Comparison of ENCODE assay signal across 9 mouse cellular contexts in the genomic region with DNA sequence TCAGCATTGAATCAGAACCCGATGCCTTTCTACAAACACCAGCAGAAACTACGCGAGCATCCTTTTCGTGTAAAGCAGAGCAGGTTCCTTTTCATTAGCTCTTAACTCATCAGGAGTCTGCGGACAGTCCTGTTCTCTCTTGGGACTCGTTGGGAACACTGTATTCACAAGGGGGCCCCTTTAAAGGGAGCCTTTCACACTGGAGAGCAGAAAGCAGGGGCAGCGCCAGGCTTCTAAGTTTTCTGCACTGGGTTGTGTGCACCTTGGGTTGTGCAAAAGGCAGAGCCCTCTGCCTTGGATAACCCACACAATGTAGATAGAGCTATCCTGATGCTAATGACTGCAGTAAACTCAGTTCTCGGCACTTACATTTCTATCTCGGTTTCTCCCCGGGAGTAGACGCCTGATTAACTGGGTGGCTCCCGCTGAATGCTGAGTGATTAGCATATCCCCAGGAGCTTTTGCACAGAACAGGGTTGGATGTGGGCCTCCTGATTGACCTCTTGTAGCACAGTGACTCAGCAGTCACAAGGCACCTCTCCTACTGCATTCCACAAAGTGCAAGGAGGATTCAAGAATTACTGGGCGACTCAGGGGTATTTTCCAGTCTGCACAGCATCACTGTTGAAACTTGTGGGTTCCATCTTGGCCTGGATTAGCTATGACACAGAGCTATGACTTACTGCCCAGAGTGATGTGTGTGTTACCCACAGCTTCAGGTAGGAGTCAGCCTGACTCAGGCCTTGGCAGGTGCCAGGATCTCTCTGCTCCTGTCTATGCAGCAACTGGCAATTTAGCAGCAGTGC.
DNase-seq lines count a peak whose midpoint lies in the region; ATAC-seq and TF ChIP-seq lines count a peak whose summit lies in the region.
"Had no signal": no experiment of that assay in that cellular context is flagged by ENCODE, and none has a peak within 500 bp of the region (broad histone marks: within the 10 kb centered on the region; RNA-seq: fewer than 3 reads in every experiment).

No protein-coding gene starts in this region.

- no peaks in the 10 kb centered on the region for H3K27me3 ChIP-seq in embryonic facial prominence, embryonic 10.5 days (replicated peaks; ENCODE audit: low read depth, poor library complexity, severe bottlenecking)
- no peaks in the 10 kb centered on the region for H3K27me3 ChIP-seq in heart, postnatal 0 days (ENCODE audit: control insufficient read depth, insufficient read depth, low read length)
- H3K27me3 ChIP-seq in stomach, embryonic 15.5 days (replicated peaks): no peaks in the 10 kb centered on the region
- H3K27me3 ChIP-seq: CH12.LX had no signal

- no peaks in the 10 kb centered on the region for H3K36me3 ChIP-seq in embryonic facial prominence, embryonic 10.5 days (replicated peaks)
- no peaks in the 10 kb centered on the region for H3K36me3 ChIP-seq in heart, postnatal 0 days (replicated peaks; ENCODE audit: control insufficient read depth, insufficient read depth, low read length)
- H3K36me3 ChIP-seq in stomach, embryonic 15.5 days: no peaks in the 10 kb centered on the region

- H3K27ac ChIP-seq in gastrocnemius, adult 2 months: no peak overlapping the region
- H3K27ac ChIP-seq in embryonic facial prominence, embryonic 10.5 days (replicated peaks): peak overlapping the region; percentile 21; the same call in 1 of the 2 replicates
- no peak overlapping the region for H3K27ac ChIP-seq in heart, postnatal 0 days (ENCODE audit: low read depth)
- no peak overlapping the region for H3K27ac ChIP-seq in stomach, embryonic 15.5 days

- H3K4me1 ChIP-seq in embryonic facial prominence, embryonic 10.5 days: peaks cover 13% of the 10 kb centered on the region
- H3K4me1 ChIP-seq in heart, postnatal 0 days (ENCODE audit: control insufficient read depth, insufficient read depth): no peaks in the 10 kb centered on the region
- H3K4me1 ChIP-seq in stomach, embryonic 15.5 days: no peaks in the 10 kb centered on the region

- DNase-seq in gastrocnemius, adult 2 months: peak; percentile 29
- DNase-seq in gastrocnemius, postnatal 10 days: no peak
- DNase-seq in embryonic facial prominence, embryonic 10.5 days (ENCODE audit: low spot score): peak; percentile 24
- peak; percentile 10 for DNase-seq in heart, postnatal 0 days (ENCODE audit: low spot score)
- peak; percentile 35 to 52 for DNase-seq in kidney, postnatal 36 days
- no peak for DNase-seq in thymus, postnatal 14 days
- no peak for DNase-seq in thymus, adult 18-20 months

- peak; percentile 24; the same call in 1 of the 2 replicates for ATAC-seq in heart, postnatal 0 days (ENCODE audit: insufficient read depth, low read depth)
- ATAC-seq in stomach, embryonic 15.5 days (ENCODE audit: insufficient read depth, low FRiP score, low read depth): peak; percentile 82

- no peak for TF ChIP-seq CTCF in gastrocnemius, adult 2 months (IDR thresholded peaks at IDR 0.05)
- no peak for TF ChIP-seq CTCF in heart, postnatal 0 days (IDR thresholded peaks at IDR 0.05; ENCODE audit: low read depth)

- no peak for TF ChIP-seq EP300 in heart, postnatal 0 days (IDR thresholded peaks at IDR 0.05; ENCODE audit: low read depth)

- H3K9ac ChIP-seq in heart, postnatal 0 days (replicated peaks; ENCODE audit: low read depth, low read length): no peak overlapping the region
- H3K9ac ChIP-seq in stomach, embryonic 15.5 days: no peak overlapping the region

- intact Hi-C loops in gastrocnemius, adult 2 months (cut with DNase I): no loop called here

- 15% methylated on average over 13 of the region's 13 CpGs for WGBS in embryonic facial prominence, embryonic 10.5 days
- WGBS in heart, postnatal 0 days: 24% methylated on average over 13 of the region's 13 CpGs
- WGBS in stomach, embryonic 15.5 days: 20% methylated on average over 13 of the region's 13 CpGs

- H3K4me3 ChIP-seq in gastrocnemius, adult 2 months: no peak overlapping the region
- no peak overlapping the region for H3K4me3 ChIP-seq in embryonic facial prominence, embryonic 10.5 days
- H3K4me3 ChIP-seq in heart, postnatal 0 days (ENCODE audit: low read depth, low read length): no peak overlapping the region
- no peak overlapping the region for H3K4me3 ChIP-seq in stomach, embryonic 15.5 days (replicated peaks)

- no peaks in the 10 kb centered on the region for H3K9me3 ChIP-seq in embryonic facial prominence, embryonic 10.5 days
- no peaks in the 10 kb centered on the region for H3K9me3 ChIP-seq in heart, postnatal 0 days (replicated peaks; ENCODE audit: control insufficient read depth, low read length)
- no peaks in the 10 kb centered on the region for H3K9me3 ChIP-seq in stomach, embryonic 15.5 days

- H3K4me2 ChIP-seq in heart, postnatal 0 days (ENCODE audit: low read depth, low read length): no peak overlapping the region
- H3K4me2 ChIP-seq in stomach, embryonic 15.5 days: no peak overlapping the region

Comparison
In these comparisons a context has a peak if more than half of its experiments do, and no peak if none do; other contexts are left out.
1. DNase-seq: peak in gastrocnemius, adult 2 months (single experiment), embryonic facial prominence, embryonic 10.5 days (single experiment), heart, postnatal 0 days (single experiment) and kidney, postnatal 36 days (2 of 2); none in gastrocnemius, postnatal 10 days (single experiment), thymus, postnatal 14 days (single experiment) and thymus, adult 18-20 months (0 of 2).